Mouse (Mus musculus) kidney, embryonic 15.5 days (tissue): ENCODE data around the gene Tbc1d25. TPM values are rescaled to one million over a fixed set of nuclear protein-coding genes. Genes with fewer than 3 reads are reported as not detected.
A peak's percentile ranks its signal among the peaks of the same experiment; 100 is the strongest.

Source experiments
- ATAC-seq: fragments of 200-750 bp; cut with Nextera tagmentation; replicated peaks from 2 replicates; pipeline ENCODE4 v1.8.0; 2017; ENCODE audit warnings: moderate TSS enrichment; ENCODE audit not compliant: low FRiP score
- H3K27ac ChIP-seq: fragments of 300-500 bp; sonication (generic); 2 replicates; pipeline ENCODE4 v1.5.1; 2015; ENCODE audit warnings: mild to moderate bottlenecking, inconsistent platforms
- H3K27me3 ChIP-seq: fragments of 300-500 bp; sonication (generic); 2 replicates; pipeline ENCODE4 v1.6.1; 2015; ENCODE audit warnings: inconsistent platforms
- H3K36me3 ChIP-seq: fragments of 300-500 bp; sonication (generic); 2 replicates; pipeline ENCODE4 v1.6.1; 2015; ENCODE audit warnings: inconsistent platforms
- H3K4me1 ChIP-seq: fragments of 300-500 bp; sonication (generic); 2 replicates; pipeline ENCODE4 v1.6.1; 2015; ENCODE audit warnings: inconsistent platforms
- H3K4me2 ChIP-seq: fragments of 300-500 bp; sonication (generic); 2 replicates; pipeline ENCODE4 v1.6.1; 2015; ENCODE audit warnings: moderate library complexity, mild to moderate bottlenecking, inconsistent platforms
- H3K4me3 ChIP-seq: fragments of 300-500 bp; sonication (generic); replicated peaks from 2 replicates; pipeline ENCODE4 v1.5.1; 2015; ENCODE audit warnings: mild to moderate bottlenecking, inconsistent platforms
- H3K9ac ChIP-seq: fragments of 300-500 bp; sonication (generic); 2 replicates; pipeline ENCODE4 v1.6.1; 2015; ENCODE audit warnings: mild to moderate bottlenecking, inconsistent platforms
- H3K9me3 ChIP-seq: fragments of 300-500 bp; sonication (generic); replicated peaks from 2 replicates; pipeline ENCODE4 v1.6.1; 2016; ENCODE audit warnings: inconsistent platforms
- WGBS: fragments of 180-500 bp; shearing (Covaris S2); methylation state at CpG from one replicate; pipeline ENCODE4 v1.1.7; 2015; ENCODE audit warnings: mixed read lengths; 5-methylcytosine and 5-hydroxymethylcytosine counted together
- polyA plus RNA-seq: library from polyadenylated mRNA; unstranded; fragments of >200 nt; fragmentation: Nextera tagmentation; extraction: Ambion mirVana; gene quantifications from 2 replicates; pipeline ENCODE4 v1.2.1, GENCODE M21; 2015

Tbc1d25 gene
- polyA plus RNA-seq, 1 experiment from 2014 or later, result 12.1 TPM

DNA sequence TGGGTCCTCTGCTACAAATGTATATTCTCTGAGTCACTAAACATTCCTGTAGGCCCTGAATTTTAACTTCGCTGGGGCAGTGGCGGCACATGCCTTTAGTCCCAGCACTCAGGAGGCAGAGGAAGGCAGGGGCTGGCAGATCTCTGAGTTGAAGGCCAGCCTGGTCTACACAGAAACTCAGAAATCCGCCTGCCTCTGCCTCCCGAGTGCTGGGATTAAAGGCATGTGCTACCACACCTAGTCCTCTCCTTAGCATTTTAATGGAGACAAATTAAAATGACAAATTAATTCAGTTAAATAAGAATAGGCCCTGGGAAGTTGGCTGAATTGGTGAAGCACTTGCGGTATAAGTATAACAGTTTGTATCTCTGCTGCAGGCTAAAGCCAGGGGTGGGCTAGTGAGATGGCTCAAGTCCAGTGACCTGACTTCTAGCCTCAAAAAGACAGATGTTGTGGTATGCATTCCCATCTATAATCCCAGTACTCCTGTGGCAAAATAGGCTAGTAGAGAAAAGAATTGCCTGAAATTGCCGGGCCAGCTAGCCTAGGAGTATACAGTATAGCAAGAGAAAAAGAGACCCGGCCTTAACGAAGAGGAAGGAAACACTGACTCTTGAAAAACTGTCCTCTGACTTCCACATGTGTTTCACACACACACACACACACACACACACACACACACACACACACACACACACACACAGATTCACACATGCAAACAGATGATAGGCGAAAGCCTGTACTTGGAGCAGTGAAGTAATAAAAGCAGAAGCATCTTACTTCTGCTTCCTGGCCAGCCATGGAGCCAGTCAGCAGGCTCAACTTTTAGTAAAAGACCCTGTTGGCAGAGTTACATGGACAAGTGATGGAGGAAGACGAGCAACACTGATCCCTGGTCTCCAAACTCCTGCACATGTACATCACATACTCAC lies 8.0 kb downstream of the Tbc1d25 start:
- Histone ChIP-seq H3K9me3 (no peaks in the 10 kb centered on the region), H3K27ac (no peak overlapping the region), H3K9ac (no peak overlapping the region), H3K4me2 (no peak overlapping the region), H3K4me1 (no peaks in the 10 kb centered on the region), H3K27me3 (no peaks in the 10 kb centered on the region), H3K4me3 (no peak overlapping the region), H3K36me3 (0 out of 2 replicates have a peak, but pooled peaks cover 24% of the 10 kb centered on the region)
- ATAC-seq, result no peak
- 90% methylated on average over 10 of the region's 10 CpGs for WGBS

DNA sequence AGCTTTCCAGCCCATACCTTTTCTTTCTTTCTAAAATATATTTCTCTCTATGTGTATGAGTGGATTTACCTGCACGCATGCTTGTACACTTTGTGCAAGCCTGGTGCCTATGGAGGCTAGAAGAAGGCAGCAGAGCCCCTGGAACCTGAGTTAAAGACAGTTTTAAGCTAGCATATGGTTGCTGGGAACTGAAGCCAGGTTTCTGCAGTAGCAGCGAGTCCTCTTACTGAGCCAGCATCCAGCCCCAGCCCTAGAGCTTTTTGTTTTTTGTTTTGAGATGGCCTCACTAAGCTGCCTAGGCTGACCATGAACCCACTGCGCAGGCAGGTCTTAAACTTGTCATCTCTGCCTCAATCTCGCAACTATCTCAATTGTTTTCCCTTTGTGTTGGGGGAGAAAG lies 11.5 kb downstream of the Tbc1d25 start:
- Histone ChIP-seq H3K27ac (no peak overlapping the region), H3K27me3 (no peaks in the 10 kb centered on the region), H3K36me3 (0 out of 2 replicates have a peak, but pooled peaks cover 15% of the 10 kb centered on the region), H3K9me3 (no peaks in the 10 kb centered on the region), H3K4me2 (no peak overlapping the region), H3K9ac (no peak overlapping the region), H3K4me1 (no peaks in the 10 kb centered on the region), H3K4me3 (no peak overlapping the region)
- no peak for ATAC-seq
- WGBS, result 79% methylated on average over 4 of the region's 4 CpGs

DNA sequence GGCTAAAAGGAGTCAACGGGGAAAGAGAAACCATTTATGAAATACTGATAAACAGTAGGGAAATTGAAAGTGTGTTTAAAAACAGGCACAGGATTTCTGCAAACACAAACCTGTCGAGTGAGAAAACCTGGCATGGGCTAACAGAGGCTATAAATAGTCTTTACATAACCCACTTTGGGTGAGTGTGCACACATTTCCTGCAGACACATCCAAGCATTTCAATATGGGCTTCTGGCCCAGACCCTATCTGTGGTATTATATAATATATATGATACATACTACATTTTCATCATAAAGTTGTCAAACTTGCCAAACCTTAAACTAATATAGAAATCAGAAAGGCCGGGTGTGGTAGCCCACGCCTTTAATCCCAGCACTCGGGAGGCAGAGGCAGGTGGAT lies 12.9 kb downstream of the Tbc1d25 start:
- Histone ChIP-seq H3K4me1 (no peaks in the 10 kb centered on the region), H3K4me2 (no peak overlapping the region), H3K27me3 (no peaks in the 10 kb centered on the region), H3K4me3 (no peak overlapping the region), H3K9me3 (no peaks in the 10 kb centered on the region), H3K36me3 (0 out of 2 replicates have a peak, but pooled peaks cover 4% of the 10 kb centered on the region), H3K9ac (no peak overlapping the region), H3K27ac (no peak overlapping the region)
- no peak for ATAC-seq
- WGBS, result 84% methylated on average over 5 of the region's 5 CpGs

DNA sequence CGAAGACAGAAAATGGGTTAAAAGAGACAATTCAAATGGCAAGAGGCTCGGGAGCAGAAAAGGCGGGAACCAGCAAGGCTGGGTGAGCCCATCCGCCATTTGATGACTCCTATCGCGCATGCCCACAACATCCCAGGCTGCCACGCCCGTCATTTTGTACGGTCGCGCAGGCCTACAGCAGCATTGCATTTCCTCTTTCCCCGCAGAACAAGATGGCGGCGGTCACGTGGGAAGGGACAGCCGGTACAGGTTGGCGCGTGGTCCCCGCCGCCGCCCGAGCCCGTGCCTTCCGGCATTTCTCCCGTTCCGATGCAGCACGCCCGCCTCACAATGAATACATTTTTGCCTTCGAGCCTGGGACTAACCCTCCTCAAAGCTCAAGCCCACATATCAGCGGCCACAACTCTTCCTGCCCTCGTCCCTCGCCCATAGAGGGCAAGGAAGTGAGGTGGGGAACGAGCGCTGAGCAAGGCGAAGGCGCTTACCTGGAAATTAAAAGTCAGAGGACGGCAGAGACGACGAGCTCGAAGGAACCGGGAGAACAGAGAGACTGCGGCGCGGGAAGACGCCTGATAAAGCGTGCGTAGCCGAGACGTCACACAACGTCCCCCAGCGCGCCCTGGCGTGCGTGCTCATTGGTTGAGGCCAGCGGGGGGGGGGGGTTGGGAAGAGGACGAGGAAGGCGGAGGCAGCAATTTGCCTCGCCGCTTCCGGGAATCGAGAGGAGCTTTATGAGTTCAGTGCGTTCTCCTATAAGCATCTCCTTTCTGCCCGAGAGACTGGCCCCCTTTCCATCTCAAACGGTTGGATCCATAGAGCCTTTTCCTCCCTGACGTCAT lies 30.6 kb downstream of the Tbc1d25 start, which contains the start of gene Rbm3:
TSS of gene Rbm3 (minus strand) at position 728 of the 839 bp plus-strand sequence.
- H3K36me3 ChIP-seq, result peaks cover 36% of the 10 kb centered on the region

DNA sequence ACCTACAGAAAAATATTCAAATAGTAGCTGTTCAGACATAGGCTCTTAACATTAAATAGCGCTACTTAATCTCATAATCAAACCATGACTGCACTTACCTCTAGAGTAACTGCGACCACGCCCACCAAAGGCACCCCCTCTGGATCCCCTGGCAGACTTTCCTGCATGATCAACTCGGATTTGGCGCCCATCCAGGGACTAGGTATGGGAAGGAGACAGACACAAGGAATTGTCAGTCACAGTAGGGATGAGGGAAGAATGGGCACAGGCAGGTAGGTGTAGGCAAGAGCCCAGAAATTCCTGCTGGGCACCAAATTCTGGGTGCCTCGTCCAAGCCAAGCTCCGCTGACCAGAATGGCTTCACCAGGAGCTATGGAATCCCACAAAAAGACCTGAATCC lies 32.2 kb downstream of the Tbc1d25 start:
- Histone ChIP-seq H3K9me3 (no peaks in the 10 kb centered on the region), H3K36me3 (peaks cover 46% of the 10 kb centered on the region), H3K9ac (peak overlapping the region; percentile 79), H3K27ac (no peak overlapping the region), H3K4me1 (peaks cover 10% of the 10 kb centered on the region), H3K4me3 (peak overlapping the region; percentile 65), H3K27me3 (no peaks in the 10 kb centered on the region), H3K4me2 (peak overlapping the region; percentile 74)
- ATAC-seq, result no peak
- 66% methylated on average over 7 of the region's 7 CpGs for WGBS

More for the DNA sequence above, 30.6 kb downstream of the Tbc1d25 start, which contains the start of gene Rbm3:
- 10% methylated on average over 61 of the region's 65 CpGs for WGBS
- peak; percentile 96 for ATAC-seq
- peak within 1 kb of the TSS; percentile 79 for H3K9ac ChIP-seq
- no peaks in the 10 kb centered on the region for H3K27me3 ChIP-seq
- H3K9me3 ChIP-seq, result no peaks in the 10 kb centered on the region
- H3K4me3 ChIP-seq, result peak within 1 kb of the TSS; percentile 65
- peak within 1 kb of the TSS; percentile 74 for H3K4me2 ChIP-seq
- H3K4me1 ChIP-seq, result peaks cover 10% of the 10 kb centered on the region
- H3K27ac ChIP-seq, result peak within 1 kb of the TSS; percentile 98

DNA sequence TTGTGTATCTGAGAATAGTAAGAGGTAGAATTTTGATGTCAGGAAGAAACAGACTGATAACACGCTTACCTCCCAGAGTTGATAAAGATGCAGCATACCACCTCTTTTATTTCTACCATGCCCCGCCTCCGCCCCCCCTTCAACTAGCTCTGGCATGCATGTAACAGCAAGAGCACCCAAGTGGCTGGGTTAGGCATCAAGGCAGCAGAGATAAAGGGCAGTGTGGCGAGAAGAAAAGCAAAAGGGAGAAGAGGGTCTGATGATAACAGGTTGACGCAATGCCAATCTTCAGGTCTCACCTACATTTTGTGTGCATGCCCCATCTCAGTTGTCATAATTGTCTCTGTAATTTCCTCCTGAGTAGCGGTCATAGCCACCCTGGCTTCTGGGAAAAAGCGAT lies 33.0 kb downstream of the Tbc1d25 start:
- Histone ChIP-seq H3K27ac (no peak overlapping the region), H3K36me3 (peaks cover 54% of the 10 kb centered on the region), H3K4me1 (peaks cover 10% of the 10 kb centered on the region), H3K9ac (no peak overlapping the region), H3K4me2 (peak overlapping the region; percentile 12; the same call in 1 of the 2 replicates), H3K4me3 (no peak overlapping the region), H3K27me3 (no peaks in the 10 kb centered on the region), H3K9me3 (no peaks in the 10 kb centered on the region)
- 91% methylated on average over 7 of the region's 7 CpGs for WGBS
- ATAC-seq, result no peak

DNA sequence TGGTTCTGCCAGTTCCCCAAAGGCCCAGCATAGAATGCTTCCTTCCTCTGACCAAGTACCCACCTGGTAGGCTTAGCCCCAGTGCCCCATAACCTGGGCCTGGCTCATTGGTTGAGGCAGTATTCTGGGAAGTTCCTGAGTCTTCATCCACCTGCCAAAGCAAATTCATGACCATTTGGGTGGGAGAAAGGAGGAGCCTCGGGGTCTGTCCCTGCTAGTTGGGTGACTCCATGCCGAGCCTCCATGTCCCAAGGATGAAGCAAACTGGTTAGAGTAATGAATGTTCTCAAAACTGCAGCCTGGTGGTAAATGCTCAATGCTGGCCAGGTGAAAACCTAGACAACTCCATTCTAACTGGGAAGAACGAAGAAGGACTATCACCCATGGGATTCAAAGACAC lies 34.9 kb downstream of the Tbc1d25 start:
- no peak for ATAC-seq
- Histone ChIP-seq H3K9me3 (no peaks in the 10 kb centered on the region), H3K4me1 (peaks cover 10% of the 10 kb centered on the region), H3K4me2 (no peak overlapping the region), H3K27me3 (no peaks in the 10 kb centered on the region), H3K9ac (no peak overlapping the region), H3K36me3 (peaks cover 64% of the 10 kb centered on the region), H3K27ac (no peak overlapping the region), H3K4me3 (no peak overlapping the region)
- WGBS, result 72% methylated on average over 3 of the region's 3 CpGs

DNA sequence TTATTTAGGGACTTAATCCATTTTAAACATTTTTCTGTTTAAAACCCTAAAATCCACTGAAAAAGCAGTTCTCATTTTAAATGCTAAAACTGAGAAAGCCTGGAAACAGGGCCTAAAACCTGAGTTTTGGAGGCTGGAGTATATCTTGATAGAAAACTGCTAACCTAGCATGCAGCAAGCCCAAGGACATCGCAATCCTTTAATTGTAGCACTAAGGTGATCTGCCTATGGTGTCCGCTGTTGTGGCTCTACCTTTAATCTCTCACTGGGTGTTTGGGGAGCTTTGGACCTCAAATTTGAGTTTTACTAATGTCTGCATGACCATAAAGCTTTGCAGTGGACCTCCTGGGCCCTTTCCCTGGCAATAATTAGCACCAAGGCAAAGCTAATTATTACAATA lies 35.5 kb downstream of the Tbc1d25 start:
- Histone ChIP-seq H3K27me3 (no peaks in the 10 kb centered on the region), H3K9ac (no peak overlapping the region), H3K4me1 (peaks cover 10% of the 10 kb centered on the region), H3K4me2 (no peak overlapping the region), H3K9me3 (no peaks in the 10 kb centered on the region), H3K36me3 (peaks cover 64% of the 10 kb centered on the region), H3K27ac (no peak overlapping the region), H3K4me3 (no peak overlapping the region)
- WGBS, result 98% methylated on average over 2 of the region's 2 CpGs
- no peak for ATAC-seq

DNA sequence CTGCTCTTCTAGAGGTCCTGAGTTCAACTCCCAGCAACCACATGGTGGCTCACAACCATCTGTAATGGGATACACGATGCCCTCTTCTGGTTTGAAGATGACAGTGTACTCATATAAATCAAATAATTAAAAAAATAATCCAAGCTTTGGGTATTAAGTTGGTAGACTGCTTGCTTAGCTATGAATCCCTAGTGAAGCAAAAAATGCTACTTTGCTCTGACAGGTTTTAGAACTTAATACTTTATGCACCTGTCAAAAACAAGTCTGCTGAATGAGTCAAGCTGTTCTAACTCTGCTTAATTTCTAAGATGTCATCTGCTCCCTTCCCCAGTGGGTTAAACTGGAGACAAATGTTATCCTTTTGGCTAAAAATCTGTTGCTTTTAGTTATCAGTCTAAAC lies 36.5 kb downstream of the Tbc1d25 start:
- no peaks in the 10 kb centered on the region for H3K27me3 ChIP-seq
- H3K27ac ChIP-seq, result no peak overlapping the region
- peaks cover 10% of the 10 kb centered on the region for H3K4me1 ChIP-seq
- no peak overlapping the region for H3K4me2 ChIP-seq
- 39% methylated on average over 1 of the region's 1 CpGs for WGBS
- ATAC-seq, result no peak
- no peak overlapping the region for H3K4me3 ChIP-seq
- no peaks in the 10 kb centered on the region for H3K9me3 ChIP-seq
- peaks cover 64% of the 10 kb centered on the region for H3K36me3 ChIP-seq
- no peak overlapping the region for H3K9ac ChIP-seq

DNA sequence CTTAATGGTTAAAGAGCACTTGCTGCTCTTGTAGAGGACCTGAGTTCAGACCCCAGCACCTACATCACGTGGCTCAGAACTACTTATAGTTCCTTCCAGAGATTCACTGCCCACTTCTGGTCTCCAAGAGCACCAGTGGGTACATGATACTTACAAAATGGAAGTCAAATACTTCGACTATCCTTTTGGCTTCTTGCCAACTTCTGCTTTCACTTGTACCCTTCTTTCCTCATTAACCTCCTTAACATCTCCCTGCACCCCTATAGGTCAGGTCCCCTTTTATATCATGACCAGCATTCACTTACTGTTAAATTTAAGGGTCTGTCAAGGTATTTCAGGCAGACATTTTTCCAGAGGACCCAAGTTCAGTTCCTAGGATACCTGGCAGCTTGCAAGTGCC lies 40.1 kb downstream of the Tbc1d25 start:
- Histone ChIP-seq H3K4me2 (no peak overlapping the region), H3K9ac (no peak overlapping the region), H3K36me3 (peaks cover 33% of the 10 kb centered on the region), H3K27ac (no peak overlapping the region), H3K9me3 (no peaks in the 10 kb centered on the region), H3K4me3 (no peak overlapping the region), H3K4me1 (peaks cover 5% of the 10 kb centered on the region), H3K27me3 (no peaks in the 10 kb centered on the region)
- 50% methylated on average over 2 of the region's 2 CpGs for WGBS
- ATAC-seq, result no peak

DNA sequence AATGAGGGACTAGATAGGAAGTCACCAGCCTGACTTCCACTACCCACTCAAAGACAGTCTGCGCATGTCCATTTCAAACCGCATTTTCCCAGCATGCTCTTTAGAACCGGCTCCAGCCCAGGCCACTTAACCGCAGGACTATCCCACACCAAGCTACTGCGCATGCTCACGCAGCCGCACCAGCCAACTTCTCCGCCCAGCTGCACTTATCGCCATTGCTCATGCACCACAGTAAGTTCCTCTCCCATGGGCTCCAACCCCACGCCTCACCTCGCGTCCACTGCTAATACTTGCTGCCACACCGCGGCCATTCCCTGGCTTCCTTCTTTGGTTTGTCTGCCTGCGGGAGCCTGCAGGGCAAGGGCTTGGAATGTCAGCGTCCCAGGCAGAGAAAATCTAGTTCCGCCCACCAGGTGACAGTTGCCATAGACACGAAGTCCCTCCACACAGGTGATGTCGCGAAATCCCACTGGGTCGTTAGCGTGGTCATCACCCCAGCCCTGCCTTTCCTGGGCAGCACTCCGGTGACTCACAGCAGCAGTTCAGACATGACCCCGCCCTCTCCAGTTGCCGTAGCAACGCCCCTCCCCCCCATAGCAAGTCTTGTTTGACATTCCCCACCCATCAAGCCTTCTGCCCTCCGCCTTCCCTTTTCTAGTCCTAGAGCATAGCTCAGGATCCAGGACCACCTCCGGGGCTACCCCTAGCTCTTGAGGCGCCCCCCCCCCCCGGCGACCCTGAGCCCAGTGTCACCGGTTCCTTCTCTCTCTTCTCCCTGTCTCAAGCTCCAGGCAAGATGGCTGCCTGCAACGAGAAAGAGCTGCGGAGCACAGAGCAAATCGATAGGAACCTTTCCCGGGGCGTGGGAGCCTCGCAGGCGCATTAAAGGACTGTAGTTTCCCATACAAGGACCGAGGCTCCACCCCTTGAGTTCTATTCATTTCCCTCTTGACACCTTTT lies 43.7 kb downstream of the Tbc1d25 start, which contains the start of gene Wdr13:
TSS of gene Wdr13 (minus strand) at position 876 of the 960 bp plus-strand sequence.
- no peaks in the 10 kb centered on the region for H3K9me3 ChIP-seq
- no peaks in the 10 kb centered on the region for H3K27me3 ChIP-seq
- WGBS, result 15% methylated on average over 38 of the region's 40 CpGs
- peaks cover 5% of the 10 kb centered on the region for H3K4me1 ChIP-seq
- H3K4me2 ChIP-seq, result peak within 1 kb of the TSS; percentile 64
- H3K27ac ChIP-seq, result peak within 1 kb of the TSS; percentile 96
- peak within 1 kb of the TSS; percentile 35; the same call in 1 of the 2 replicates for H3K9ac ChIP-seq
- peak within 1 kb of the TSS; percentile 58 for H3K4me3 ChIP-seq
- H3K36me3 ChIP-seq, result peaks cover 32% of the 10 kb centered on the region
- peak; percentile 90 for ATAC-seq
